Mouse (Mus musculus): ENCODE results near the gene Rpl27.
A peak's percentile ranks its signal among the peaks of the same experiment; 100 is the strongest.

DNA sequence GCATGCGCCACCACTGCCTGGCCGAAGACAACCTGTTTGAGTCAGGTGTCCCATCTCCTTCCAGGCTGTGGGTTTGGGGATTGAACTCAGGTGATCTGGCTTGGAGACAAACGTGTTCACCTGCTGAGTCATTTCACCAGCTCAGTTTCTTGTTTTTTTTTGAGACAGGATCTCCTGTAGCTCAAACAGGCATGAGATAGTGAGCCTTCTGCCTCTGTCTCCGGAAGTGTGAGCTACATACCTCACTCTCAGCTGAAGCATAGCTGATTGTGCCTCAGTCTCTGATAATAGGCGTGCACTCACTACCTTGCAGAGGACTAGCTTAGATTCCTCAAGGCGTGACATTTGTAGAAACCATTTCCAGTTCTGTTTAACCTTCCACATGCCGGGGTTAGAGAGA, 42.7 kb downstream of the Rpl27 start:
- TF ChIP-seq RAD21 (IDR thresholded peaks at IDR 0.05; ENCODE audit: low read depth, low read length), result no peak
- no peak for TF ChIP-seq POLR2A (IDR thresholded peaks at IDR 0.05; ENCODE audit: control insufficient read depth in 1 of 2, insufficient read depth in 1 of 2, low read depth in 1 of 2, low read length in 2 of 2, poor library complexity in 1 of 2)
- TF ChIP-seq E2F4 (IDR thresholded peaks at IDR 0.05; ENCODE audit: borderline replicate concordance, low read depth, low read length), result no peak
- no peak for TF ChIP-seq CTCF (IDR thresholded peaks at IDR 0.05 in 2 of 3, conservative IDR thresholded peaks at IDR 0.05 in 1 of 3; ENCODE audit: control insufficient read depth in 1 of 3, insufficient read depth in 1 of 3, low read depth in 2 of 3, low read length in 3 of 3, poor library complexity in 1 of 3, severe bottlenecking in 1 of 3)
- TF ChIP-seq TAL1 (IDR thresholded peaks at IDR 0.05; ENCODE audit: low read length), result peak; percentile 70
- TF ChIP-seq MAZ (IDR thresholded peaks at IDR 0.05; ENCODE audit: low read depth, low read length), result no peak
- TF ChIP-seq JUND (IDR thresholded peaks at IDR 0.05; ENCODE audit: low read depth, low read length), result no peak
- no peak for TF ChIP-seq MEF2A (IDR thresholded peaks at IDR 0.05; ENCODE audit: extremely low read depth, insufficient replicate concordance, low read depth, low read length, poor library complexity, severe bottlenecking)
- no peak for TF ChIP-seq CHD2 (IDR thresholded peaks at IDR 0.05; ENCODE audit: low read length)
- TF ChIP-seq ZC3H11A (IDR thresholded peaks at IDR 0.05; ENCODE audit: low read depth, low read length), result no peak
- TF ChIP-seq CHD1 (IDR thresholded peaks at IDR 0.05; ENCODE audit: low read depth, low read length), result no peak
- TF ChIP-seq USF2 (IDR thresholded peaks at IDR 0.05; ENCODE audit: borderline replicate concordance in 1 of 2, insufficient read depth in 1 of 2, low read depth in 1 of 2, low read length in 2 of 2), result no peak

Measured in MEL (cell line).